Mouse (Mus musculus) lung, embryonic 14.5 days (tissue): ENCODE measurements at regions not wholly inside any gene's neighbourhood (a gene's known extent, or its start where the extent isn't known, plus 50 kb on each side); places are given as distances from the start of the nearest gene placed in this dataset.

Source experiments
- ATAC-seq: fragments of 200-750 bp; cut with Nextera tagmentation; 2 replicates; pipeline ENCODE4 v1.8.0; 2017; ENCODE audit warnings: mild to moderate bottlenecking, moderate TSS enrichment, moderate library complexity; ENCODE audit not compliant: insufficient read depth
- DNase-seq: peaks from one replicate; pipeline ENCODE4 v3.0.0-alpha.2; 2015
- H3K27ac ChIP-seq: fragments of 300-500 bp; sonication (generic); 2 replicates; pipeline ENCODE4 v1.5.1; 2014; ENCODE audit warnings: low read depth, mild to moderate bottlenecking, moderate library complexity
- H3K27me3 ChIP-seq: fragments of 300-500 bp; sonication (generic); 2 replicates; pipeline ENCODE4 v1.6.1; 2014; ENCODE audit warnings: low read length, control low read depth; ENCODE audit not compliant: insufficient read depth
- H3K36me3 ChIP-seq: fragments of 300-500 bp; sonication (generic); 2 replicates; pipeline ENCODE4 v1.6.1; 2014; ENCODE audit warnings: control low read depth; ENCODE audit not compliant: insufficient read depth
- H3K4me1 ChIP-seq: fragments of 300-500 bp; sonication (generic); 2 replicates; pipeline ENCODE4 v1.6.1; 2014; ENCODE audit warnings: antibody characterized with exemption, control low read depth; ENCODE audit not compliant: insufficient read depth
- H3K4me2 ChIP-seq: fragments of 300-500 bp; sonication (generic); 2 replicates; pipeline ENCODE4 v1.6.1; 2014; ENCODE audit warnings: mild to moderate bottlenecking
- H3K4me3 ChIP-seq: fragments of 300-500 bp; sonication (generic); 2 replicates; pipeline ENCODE4 v1.5.1; 2014; ENCODE audit warnings: low read depth, low read length
- H3K9ac ChIP-seq: fragments of 300-500 bp; sonication (generic); 2 replicates; pipeline ENCODE4 v1.6.1; 2014
- H3K9me3 ChIP-seq: fragments of 300-500 bp; sonication (generic); 2 replicates; pipeline ENCODE4 v1.6.1; 2016; ENCODE audit warnings: low read depth, low read length, control low read depth
- CTCF ChIP-seq: IDR thresholded peaks from 2 replicates; pipeline ENCODE4 v1.5.1; 2016; ENCODE audit warnings: antibody characterized with exemption, low read depth
- WGBS: fragments of 180-500 bp; shearing (Covaris S2); extraction: QIAGEN DNeasy Blood & Tissue Kit; methylation state at CpG from one replicate; pipeline ENCODE4 v1.1.7; 2014; 5-methylcytosine and 5-hydroxymethylcytosine counted together

DNA sequence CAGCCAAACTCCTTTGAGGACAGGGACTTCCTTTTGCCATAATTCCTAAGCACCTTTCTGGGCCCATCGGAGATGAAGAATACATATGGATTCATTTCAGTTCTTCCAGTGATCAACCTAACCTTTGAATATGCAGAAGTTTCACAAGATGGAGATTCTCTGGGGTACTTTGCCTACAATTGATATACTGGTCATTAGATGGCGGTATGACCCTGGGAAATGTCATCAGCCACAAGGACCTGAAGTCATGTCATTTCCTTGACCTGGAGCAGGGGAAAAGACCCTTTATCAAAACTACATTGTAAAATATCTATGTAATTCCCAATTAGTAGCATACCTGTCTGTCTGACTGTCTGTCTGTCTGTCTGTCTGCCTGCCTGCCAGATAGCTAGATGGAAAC is 164.0 kb upstream of the Slc24a3 start:
- H3K4me2 ChIP-seq, result no peak overlapping the region
- no peak overlapping the region for H3K9ac ChIP-seq
- no peaks in the 10 kb centered on the region for H3K9me3 ChIP-seq
- WGBS, result 75% methylated on average over 2 of the region's 2 CpGs
- H3K27ac ChIP-seq, result no peak overlapping the region
- H3K27me3 ChIP-seq, result no peaks in the 10 kb centered on the region
- ATAC-seq (no peak), DNase-seq (peak; percentile 5)
- H3K4me3 ChIP-seq, result no peak overlapping the region
- no peak for TF ChIP-seq CTCF
- H3K4me1 ChIP-seq, result no peaks in the 10 kb centered on the region
- H3K36me3 ChIP-seq, result no peaks in the 10 kb centered on the region

DNA sequence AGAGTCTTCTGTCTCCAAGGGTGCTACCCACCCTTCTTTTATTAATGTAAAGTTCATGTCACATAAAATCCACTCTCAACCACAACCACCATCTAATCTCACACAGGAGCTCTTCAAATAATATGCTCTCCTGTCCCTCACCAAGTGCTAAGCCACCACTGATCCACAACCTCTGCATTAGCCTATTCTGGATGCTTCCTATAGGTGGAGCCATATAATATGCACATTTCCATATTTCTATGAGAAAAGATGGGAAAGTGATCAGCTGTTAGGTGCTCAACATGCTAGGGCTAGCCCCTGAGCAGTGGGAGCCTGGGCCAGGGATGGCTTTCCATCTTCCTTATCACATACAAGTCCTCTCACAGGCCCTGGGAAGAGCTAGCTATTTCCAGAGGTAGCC is 156.9 kb upstream of the Slc24a3 start:
- ATAC-seq, result no peak

DNA sequence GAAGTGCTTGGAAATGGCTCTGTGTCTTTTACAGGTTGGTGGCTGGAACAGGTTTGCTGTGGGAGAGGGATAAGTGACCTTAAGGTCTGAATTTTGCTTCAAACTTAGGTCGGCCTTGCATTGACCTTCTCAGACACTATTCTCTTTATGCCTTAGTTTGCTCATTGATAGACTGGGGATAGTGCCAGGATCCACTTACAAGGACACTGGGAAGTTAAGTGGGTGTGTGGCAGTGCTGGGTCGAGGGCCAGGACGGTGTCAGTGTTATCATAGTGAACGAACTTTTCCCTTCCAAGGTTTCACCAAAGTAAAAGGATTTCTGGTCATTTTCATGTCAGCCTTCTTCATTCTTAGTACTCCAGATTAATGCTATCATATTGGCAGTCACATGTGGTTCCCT is 156.3 kb upstream of the Slc24a3 start:
- TF ChIP-seq CTCF, result no peak
- Histone ChIP-seq H3K4me1 (no peaks in the 10 kb centered on the region), H3K4me2 (no peak overlapping the region), H3K27ac (no peak overlapping the region), H3K9me3 (no peaks in the 10 kb centered on the region), H3K36me3 (no peaks in the 10 kb centered on the region), H3K4me3 (no peak overlapping the region), H3K27me3 (no peaks in the 10 kb centered on the region), H3K9ac (no peak overlapping the region)
- no peak for ATAC-seq
- WGBS, result 71% methylated on average over 4 of the region's 4 CpGs
- DNase-seq, result no peak

More for the DNA sequence above, 156.9 kb upstream of the Slc24a3 start:
- no peaks in the 10 kb centered on the region for H3K4me1 ChIP-seq
- H3K9ac ChIP-seq, result no peak overlapping the region
- DNase-seq, result no peak
- no peaks in the 10 kb centered on the region for H3K27me3 ChIP-seq
- H3K9me3 ChIP-seq, result no peaks in the 10 kb centered on the region
- H3K27ac ChIP-seq, result no peak overlapping the region
- no peaks in the 10 kb centered on the region for H3K36me3 ChIP-seq
- H3K4me2 ChIP-seq, result no peak overlapping the region
- TF ChIP-seq CTCF, result no peak
- H3K4me3 ChIP-seq, result no peak overlapping the region

DNA sequence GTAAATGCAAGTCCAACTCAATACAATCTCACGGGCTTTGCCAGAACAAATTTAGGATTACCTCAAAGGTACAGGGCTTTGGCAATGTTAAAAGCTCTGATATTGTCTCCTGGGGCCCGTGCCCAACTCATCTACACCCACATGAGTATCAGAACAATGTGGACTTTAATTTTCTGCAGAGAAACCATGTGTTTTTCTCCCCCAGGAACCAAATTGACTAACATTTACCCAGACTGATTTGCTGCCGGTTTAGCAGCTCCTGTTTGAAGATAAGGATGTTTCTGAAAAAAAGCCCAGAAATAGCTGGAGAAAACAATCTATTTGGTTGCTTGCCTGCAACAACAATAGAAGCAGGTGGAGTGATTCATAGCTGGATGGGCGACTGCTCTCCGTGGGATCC is 151.6 kb upstream of the Slc24a3 start:
- Histone ChIP-seq H3K27me3 (no peaks in the 10 kb centered on the region), H3K4me2 (no peak overlapping the region), H3K27ac (no peak overlapping the region), H3K4me3 (no peak overlapping the region), H3K36me3 (no peaks in the 10 kb centered on the region), H3K9me3 (no peaks in the 10 kb centered on the region), H3K9ac (no peak overlapping the region), H3K4me1 (no peaks in the 10 kb centered on the region)
- WGBS, result 65% methylated on average over 5 of the region's 5 CpGs
- ATAC-seq (no peak), DNase-seq (no peak)
- no peak for TF ChIP-seq CTCF

DNA sequence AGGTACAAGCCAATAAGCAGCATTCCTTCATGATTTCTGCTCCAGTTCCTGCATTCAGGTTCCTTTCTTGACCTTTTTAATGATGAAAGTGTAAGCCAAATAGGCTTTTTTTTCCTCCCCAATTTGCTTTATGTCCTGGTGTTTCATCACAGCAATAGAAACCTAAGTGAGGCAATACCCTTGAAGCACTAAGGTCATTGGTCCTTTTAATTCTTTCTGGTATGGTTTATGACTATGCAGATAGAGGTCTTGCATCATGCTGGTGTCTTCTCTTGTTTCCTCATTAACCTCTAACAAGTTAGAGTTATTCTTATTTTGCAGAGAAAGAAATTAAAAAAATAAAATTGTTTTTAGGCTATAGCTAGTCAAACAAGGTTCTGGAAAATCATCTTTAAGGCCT is 150.6 kb upstream of the Slc24a3 start:
- no peaks in the 10 kb centered on the region for H3K36me3 ChIP-seq
- H3K9me3 ChIP-seq, result no peaks in the 10 kb centered on the region
- no peaks in the 10 kb centered on the region for H3K4me1 ChIP-seq
- H3K27me3 ChIP-seq, result no peaks in the 10 kb centered on the region
- no peak overlapping the region for H3K9ac ChIP-seq
- no peak for ATAC-seq
- no peak for DNase-seq
- H3K4me2 ChIP-seq, result no peak overlapping the region
- no peak overlapping the region for H3K4me3 ChIP-seq
- H3K27ac ChIP-seq, result no peak overlapping the region
- no peak for TF ChIP-seq CTCF

DNA sequence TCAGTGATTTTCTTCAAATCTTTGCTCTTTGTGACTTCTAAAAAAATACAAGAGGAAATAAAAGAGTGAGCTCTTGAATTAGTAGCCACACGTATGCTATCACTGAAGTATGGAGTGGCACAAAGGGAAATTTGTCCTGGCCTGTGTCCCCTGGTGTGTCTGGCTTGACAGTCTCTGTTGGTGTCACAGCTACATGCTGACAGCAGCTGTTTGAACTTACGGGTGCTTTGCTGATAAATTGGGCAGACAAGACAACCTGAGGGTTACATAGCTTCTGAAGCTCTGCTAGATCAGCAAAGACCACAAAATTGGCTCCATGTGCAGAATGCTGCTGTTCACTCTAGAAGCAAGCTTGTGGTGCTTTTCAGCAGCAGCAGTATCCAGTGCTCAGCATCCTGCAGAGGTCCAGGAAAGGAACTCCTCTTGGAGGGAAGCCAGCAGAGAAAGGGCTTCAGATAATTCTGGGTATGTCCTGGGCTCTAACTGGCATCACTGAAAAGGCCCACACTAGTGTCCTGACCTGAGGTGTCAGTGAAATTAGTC is 149.9 kb upstream of the Slc24a3 start:
- WGBS, result 32% methylated on average over 2 of the region's 2 CpGs
- no peak for ATAC-seq
- H3K4me2 ChIP-seq, result no peak overlapping the region
- no peaks in the 10 kb centered on the region for H3K4me1 ChIP-seq
- H3K27me3 ChIP-seq, result no peaks in the 10 kb centered on the region
- H3K9ac ChIP-seq, result no peak overlapping the region
- H3K4me3 ChIP-seq, result no peak overlapping the region
- H3K9me3 ChIP-seq, result no peaks in the 10 kb centered on the region
- H3K36me3 ChIP-seq, result no peaks in the 10 kb centered on the region
- no peak overlapping the region for H3K27ac ChIP-seq
- TF ChIP-seq CTCF, result no peak
- DNase-seq, result peak; percentile 12

DNA sequence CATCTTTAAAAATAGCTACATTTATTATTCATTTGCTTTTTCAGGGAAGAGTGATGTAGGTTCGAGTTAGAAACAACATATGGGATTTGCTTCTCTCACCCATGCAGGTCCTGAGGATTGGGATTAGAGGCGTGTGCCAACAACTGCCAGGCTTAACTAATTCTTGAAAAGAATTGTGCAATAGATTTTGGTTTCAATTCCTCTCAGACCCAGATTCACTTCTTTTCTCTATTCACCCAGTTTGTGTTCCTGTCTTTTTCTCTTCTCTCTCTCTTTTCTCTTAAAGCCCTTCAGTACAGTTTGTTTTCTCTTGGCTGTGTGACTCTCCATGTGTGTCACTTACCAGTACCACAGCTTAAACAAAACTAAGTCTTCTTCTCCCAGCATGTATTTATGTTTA is 119.8 kb upstream of the Slc24a3 start:
- Histone ChIP-seq H3K4me3 (no peak overlapping the region), H3K9me3 (no peaks in the 10 kb centered on the region), H3K36me3 (no peaks in the 10 kb centered on the region), H3K4me1 (no peaks in the 10 kb centered on the region), H3K27me3 (no peaks in the 10 kb centered on the region), H3K4me2 (no peak overlapping the region), H3K27ac (no peak overlapping the region), H3K9ac (no peak overlapping the region)
- ATAC-seq (no peak), DNase-seq (peak; percentile 12)
- no peak for TF ChIP-seq CTCF
- WGBS, result 68% methylated on average over 2 of the region's 2 CpGs
